Mouse (Mus musculus) adrenal gland, adult 2 months (tissue): ENCODE results near the gene Ccdc88c. TPM values are rescaled to one million over a fixed set of nuclear protein-coding genes. Genes with fewer than 3 reads are reported as not detected.

Experiments
- DNase-seq: peaks from one replicate; pipeline ENCODE4 v3.0.0; 2021
- polyA plus RNA-seq: library from polyadenylated mRNA; depleted of rRNA; stranded (reverse); fragments of >200 nt; gene quantifications from 2 replicates; pipeline ENCODE4 v1.2.3, GENCODE M21; 2012
- total RNA-seq, 2 experiments: library from RNA; stranded (reverse); gene quantifications; 2 replicates each; pipeline ENCODE4 v1.2.3; 2021

Gene Ccdc88c
- total and polyA plus RNA-seq, 3 experiments = 1.3 to 2.2 (median 1.8) TPM

DNA sequence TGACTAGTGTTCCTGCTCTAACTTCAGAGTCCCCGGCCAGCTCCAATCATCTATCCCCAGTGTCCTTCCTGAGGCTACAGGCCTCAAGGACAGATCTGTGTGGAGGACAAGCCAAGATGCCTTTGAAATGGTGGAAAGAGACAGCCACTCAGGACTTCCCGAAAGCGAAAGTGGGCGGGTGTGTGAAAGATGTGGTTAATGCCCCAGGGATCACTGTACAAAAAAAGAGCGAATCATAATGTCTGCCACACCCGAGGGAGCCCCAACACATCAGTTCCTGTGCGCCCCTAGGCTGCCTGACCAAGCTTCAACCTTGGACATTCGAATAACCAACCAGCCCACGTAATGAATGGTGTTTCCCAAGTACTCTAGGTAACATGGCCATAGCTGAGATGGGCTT is 100.6 kb downstream of the Ccdc88c start:
- no peak for DNase-seq

DNA sequence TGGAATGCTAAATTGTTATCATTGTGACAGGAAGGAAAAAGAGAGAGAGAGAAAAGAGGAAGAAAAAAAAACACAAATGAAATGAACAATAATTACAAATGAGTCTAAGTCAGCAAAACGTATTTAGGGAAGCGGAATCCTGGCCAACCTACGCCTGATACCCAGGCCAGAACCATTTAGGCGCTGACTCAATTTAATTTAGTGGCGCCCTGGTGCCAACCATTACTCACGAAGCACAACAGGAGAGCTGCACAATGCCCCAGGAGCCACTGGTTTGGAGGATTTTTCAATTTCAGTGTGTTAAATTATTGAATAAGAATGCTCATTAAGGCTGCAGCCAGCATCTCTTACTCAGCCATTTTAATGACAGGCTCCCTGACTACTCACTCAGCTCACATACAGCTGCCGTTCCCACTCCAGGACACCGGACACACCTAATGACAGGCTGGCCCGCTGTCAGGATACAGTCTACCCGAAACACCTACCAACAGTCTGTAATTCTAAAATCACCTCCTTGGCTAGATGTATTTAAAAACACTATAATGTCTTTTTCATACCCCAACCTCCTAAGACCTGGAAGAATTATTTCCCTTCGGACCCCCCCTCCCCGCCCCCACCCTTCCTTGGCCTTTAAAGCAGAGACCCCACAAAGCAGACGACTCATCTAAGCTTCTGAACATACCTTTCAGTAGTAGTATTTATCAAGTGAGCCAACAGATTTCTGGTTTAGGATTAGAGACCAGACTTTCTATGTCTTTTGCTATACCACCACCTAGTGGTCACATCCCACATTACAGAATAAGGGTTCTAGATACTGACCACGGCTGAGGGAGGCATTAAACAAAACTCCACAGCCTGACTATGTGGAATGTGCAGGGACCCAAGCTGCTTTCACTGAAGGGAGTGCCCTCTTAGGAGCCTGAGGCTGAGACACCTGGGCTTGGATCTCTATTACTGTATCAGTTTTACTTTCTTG is 102.9 kb downstream of the Ccdc88c start:
- DNase-seq = peak; percentile 52

DNA sequence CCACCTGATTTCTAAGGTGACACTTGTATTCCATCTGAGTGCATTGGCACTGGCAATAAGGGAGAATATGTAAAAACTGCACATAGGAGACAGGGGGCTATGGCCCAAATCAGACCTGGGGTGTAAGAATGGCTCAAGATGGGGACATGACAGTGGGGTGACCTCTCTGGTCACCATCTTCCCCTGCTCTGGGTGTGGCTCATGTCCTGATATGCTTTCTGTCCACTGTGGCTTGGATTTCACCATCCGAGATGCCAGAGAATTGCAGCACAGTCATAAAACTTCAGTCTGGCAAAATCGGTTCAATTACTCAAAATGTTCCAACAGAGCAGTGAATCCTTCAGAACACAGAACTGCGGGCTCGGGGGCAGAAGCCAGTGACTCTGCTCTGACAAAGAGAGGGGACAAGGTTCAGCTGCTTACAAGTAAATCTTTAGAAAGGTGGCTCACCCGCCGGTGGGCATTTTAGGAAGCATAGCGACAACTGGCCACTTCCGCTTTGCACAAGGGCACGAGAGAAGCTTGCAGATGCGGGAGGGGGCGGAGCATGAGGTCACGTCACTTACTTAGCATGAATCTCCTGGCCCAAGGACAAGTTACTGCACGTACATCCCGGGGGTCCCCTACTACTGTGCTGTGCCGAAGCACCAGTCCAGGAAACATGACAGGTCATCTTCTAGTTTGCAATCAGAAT is 104.1 kb downstream of the Ccdc88c start:
- peak; percentile 46 for DNase-seq

DNA sequence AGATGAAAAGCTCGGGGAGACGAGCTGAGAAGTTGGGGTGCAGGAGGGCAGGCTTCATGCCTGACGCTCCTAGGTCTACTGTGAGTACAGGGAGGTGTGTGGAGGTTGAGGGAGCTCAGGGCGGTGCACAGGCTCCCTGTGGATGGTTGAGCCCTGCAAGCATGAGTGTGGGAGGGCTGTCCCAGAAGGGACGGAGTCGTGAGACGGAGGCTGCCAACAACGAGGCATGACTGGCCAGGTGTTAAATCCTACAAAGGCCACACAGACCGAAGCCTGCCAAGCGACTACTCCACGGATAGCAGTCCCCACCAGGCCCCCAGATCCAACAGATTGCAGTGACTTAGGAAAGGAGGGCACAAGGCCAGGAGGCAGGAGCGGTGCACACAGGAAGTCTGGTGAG is 118.1 kb downstream of the Ccdc88c start:
- DNase-seq = no peak

DNA sequence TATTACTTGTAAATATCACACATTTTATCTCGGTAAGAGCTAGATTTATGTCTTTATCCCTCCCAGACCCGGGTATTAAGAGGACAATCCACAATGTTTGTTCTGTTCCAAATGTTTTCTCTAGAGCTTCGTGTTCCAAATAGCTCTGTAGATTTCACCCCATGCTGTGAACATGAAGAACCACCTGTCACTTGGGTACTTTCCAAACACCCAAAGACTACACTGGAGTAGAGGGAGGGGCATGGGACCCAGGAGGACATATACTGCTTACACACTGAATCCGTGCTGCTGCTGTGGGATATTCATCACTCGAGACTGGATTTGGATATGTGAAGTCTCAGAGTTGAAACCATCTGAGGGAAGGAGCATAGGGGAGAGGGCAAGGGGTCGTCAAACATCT is 119.1 kb downstream of the Ccdc88c start:
- no peak for DNase-seq

DNA sequence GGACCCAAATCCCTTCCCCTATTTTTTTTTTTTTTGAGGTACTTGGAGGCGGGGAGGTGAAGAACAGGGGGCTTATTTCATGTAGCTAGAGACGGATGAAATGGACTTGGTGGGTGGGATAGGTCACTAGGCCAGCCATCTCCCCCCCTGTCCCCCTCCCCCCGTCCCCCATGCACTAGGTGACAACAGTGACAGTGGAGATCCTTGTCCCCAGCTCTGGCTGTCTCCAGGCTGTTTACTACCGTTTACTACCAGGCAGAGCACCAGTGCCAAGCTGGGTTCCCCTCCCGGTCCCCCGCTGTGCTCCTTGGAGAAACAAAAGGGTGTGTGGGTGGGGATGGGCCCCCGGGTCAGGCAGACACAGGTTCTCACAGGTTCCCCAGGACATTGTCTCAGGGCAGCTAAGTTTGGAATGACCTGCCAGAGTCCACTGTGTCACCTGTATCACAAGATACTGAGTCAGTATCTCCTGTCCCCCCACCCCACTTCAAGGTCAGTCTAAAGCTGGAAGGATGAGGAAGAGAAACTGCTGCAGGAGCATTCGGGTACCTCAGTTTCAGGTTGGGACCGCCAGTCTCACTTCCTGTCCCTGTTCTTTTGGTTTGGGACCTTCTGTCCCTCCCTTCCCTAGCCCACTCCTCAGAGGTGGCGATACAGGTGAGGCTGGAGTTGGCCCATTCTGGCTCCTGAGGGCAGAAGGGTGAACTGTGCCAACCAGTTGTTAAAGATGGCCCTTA is 120.4 kb downstream of the Ccdc88c start:
- no peak for DNase-seq

DNA sequence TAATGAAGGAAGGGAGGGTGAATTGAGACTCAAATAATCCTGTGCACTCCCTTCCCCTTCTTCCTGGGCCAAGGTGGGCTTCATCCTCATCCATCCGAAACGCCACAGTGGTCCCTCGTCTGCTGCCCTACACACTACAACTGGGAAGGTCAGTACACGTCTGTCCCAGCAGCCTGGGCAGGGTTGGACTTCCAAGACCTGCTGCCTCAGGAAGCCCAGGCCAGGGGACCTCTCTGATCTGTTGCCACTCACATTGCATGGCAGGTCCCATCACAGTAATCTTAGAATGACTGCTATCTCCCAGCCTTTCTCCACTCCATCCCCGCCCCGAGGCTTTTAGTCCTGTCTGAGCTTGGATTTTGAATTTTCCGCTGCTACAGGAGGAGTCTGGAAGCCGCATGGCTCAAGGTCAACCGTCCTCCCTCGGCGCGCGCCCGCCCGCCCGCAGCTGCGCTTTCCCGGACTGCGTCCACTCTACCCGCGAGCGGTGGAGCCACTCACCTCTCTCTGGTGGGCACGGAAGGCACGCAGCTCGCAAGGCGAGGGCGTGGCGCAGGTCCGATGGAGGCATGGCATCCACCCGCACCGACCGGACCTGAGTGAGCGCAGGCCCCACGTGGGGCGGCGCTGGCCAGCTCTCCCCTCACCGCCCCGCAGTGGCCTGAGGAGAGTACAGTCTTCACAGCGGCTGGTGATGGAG is 121.1 kb downstream of the Ccdc88c start, which contains the start of gene Gpr68:
Gene Gpr68, minus strand, starts transcription at position 601 of the 700 bp plus-strand sequence.
- peak; percentile 53 for DNase-seq

DNA sequence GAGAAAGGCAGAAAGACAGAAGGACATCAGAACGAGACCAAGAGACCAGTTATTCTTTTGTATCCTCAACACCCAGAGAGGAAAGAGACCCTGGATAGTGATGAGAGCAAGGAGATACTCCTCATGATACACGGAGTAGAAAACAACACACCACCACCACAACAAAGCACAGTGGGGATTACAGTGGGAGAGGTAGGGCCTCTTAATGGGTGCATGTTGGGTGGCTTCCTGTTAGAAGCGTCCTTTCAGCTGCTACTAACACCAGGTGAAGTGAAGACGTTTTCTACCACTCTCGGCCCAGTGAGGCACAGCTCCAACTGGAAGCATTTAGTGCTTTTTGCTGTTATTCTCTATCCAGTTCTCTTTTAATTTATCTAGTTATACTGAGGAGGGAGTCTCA is 122.0 kb downstream of the Ccdc88c start:
- DNase-seq = no peak

DNA sequence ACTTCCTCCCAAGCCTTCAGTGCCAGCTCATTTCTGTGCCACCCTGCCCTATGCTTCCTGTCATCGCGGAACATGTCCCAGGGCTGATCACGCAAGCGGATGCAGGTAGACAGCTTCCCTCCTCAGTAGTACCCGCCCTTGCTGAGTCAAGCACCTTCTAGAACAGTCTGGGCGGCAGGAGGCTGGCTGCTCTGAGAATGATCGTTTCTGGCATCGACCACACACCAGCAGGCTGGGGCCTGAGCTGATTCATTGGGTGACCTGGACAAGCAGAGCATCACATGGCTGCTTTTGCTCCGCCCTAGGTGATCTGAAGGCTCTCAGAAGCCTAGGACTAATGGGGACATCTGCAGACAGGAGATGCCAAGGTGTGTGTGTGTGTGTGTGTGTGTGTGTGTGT is 125.1 kb downstream of the Ccdc88c start:
- DNase-seq = no peak

DNA sequence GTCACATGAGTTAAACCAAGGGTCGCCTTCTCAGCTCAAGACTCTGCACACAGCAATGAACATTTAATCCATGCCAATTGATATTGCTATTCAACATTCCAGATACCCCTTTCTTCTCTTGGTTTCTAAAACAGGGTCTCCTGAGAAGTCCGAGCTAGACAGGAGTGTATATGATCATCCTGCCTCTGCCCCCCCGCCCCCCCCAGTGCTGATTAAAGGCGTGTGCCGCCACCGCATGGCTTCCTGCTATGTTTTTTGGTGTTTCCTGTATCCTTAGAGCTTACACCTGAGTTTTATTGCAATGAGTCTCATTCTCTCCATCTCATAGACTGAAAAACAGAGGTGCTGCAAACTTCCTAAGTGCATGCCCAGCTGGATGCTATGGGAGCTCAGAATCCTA is 127.5 kb downstream of the Ccdc88c start:
- no peak for DNase-seq

DNA sequence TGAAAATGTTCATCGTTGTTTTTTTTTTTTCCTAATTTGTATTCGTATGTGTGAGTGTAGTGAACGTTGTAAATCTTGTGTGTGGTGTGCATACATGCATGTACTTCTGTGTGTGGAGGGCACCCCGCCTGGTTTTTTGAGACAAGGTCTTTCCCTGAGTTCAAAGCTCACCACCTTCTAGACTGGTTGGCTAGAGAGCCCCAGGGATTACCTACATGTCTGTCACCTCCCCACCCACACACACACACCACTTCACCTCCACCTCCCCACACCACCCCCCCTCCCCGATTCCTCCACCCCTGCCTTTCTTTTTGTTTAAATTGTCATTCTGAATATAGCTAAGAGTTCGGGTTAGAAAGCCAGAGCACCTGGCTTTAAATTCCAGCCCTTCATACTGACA is 128.0 kb downstream of the Ccdc88c start:
- DNase-seq = no peak

DNA sequence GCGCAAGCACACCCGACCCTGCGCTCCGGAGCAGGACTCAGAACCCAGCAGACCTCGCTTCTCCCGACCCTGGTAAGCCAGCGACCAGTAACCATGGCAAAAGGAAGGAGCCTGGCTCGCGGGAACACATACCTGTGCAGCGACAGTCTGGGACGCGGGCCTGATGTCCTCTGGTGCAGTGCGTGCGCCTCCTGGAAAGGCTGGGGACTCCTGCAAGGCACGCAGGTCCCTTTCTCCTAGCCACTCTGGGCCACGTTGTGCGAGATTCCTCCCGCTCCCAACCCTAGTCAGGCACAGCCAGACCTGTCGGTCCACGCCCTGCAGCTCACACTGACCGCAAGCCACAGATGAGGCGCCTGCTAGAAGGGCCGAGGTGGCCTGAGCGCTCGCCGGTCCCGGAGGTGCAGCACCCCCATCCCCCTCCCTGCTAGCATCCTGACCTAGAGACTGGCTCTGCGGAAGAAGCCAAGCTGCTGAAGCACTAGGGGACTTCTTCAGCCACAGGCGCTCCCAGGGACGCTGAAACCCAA is 129.7 kb downstream of the Ccdc88c start:
- peak; percentile 20 for DNase-seq

DNA sequence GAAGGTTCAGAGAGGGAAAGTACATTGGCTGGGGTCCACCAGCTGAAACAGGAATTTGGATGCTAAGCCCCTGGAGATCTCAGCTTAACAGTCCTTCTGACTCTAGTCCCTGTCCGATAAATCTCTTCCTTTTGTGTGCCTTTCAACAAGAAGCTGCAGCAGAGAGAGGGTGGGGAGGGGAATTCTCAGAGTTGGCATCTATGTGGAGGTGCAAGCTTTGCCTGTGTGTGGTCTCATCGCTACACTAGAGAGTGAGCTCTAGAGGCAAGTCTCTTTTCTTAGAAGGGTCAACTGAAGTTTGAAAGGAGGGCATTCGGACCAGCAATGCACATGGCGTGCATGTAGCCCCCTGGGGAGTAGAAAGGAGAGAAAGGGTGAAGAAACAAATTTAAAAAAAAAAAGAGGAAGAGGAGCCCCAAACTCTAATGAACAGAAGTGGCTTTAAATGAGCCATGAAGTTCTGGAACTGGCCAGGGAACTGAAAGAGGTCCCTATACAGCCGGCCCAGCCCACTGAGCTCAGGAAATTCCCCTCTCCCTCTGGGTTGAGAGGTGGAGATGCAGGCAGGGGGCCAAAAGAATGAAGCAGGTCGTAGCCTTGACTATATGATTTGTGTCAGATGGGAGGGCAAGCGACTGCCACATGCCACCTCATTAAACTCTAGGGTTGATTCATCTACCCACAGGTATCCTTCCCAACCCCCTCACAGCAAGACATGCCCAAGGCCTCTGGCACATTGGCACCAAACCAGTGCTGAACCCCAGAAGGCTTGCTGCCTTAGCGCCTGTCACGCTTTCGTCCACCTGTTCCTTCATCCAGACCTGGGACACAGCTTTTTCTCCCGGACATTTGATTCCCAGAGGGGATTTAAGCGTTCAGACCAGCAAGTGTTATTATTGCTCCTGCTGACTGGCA is 130.9 kb downstream of the Ccdc88c start:
- DNase-seq = no peak

DNA sequence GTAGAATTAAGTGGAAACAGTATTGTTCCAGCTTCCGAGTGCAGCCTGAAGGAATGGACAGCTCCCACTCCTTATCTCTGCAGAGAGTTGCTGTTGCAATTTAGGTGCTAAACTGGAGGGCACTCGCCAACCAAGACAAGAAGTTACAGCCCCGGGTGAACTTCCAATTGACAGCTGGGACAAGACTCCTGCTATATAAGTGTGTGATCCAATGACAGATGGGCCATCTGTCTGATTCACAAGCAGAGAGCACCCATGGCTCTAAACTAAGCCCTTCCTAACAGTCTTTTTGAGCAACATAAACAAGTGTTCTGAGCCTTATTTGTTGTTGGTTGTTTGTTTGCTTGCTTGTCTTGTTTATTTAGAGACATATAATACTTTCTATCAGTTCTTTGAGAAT is 132.2 kb downstream of the Ccdc88c start:
- no peak for DNase-seq

DNA sequence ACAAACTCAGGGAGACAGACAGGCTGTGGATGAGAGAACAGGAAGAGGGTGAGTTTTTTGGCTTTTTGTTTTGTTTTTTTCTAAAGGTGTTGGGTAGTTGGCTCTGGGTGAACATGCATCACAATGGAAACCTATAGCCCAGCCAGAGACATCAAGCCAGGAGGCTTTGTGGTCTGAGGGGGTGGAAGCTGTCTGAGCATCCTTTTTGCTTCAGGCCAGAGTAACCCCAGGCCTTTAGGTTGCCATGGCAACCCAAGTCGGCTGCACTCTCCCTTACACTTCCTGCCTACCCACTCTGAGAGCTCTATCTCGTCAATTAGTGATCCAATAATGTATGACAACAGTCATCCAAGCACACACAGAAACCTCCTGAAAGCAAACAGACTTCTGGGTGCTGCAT is 133.4 kb downstream of the Ccdc88c start:
- DNase-seq = no peak

DNA sequence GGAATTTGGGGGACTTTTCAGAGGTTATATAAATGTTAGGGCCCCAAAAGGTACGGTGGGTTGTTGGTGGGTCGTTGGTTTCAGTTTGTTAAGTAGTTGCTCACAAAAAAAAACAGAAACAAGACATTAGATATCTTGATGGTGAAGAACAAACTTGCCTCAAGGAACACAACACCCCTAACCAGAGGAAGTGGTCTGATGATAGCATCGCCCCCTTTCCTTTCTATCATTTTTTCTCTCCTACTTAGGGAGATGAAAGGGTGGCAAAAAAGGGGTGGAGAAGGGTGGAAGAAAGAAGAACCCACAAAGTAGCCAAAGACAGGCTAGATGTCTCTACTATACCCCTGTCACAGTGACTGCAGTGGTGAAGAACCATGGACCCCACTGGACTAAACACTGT is 138.3 kb downstream of the Ccdc88c start:
- no peak for DNase-seq

DNA sequence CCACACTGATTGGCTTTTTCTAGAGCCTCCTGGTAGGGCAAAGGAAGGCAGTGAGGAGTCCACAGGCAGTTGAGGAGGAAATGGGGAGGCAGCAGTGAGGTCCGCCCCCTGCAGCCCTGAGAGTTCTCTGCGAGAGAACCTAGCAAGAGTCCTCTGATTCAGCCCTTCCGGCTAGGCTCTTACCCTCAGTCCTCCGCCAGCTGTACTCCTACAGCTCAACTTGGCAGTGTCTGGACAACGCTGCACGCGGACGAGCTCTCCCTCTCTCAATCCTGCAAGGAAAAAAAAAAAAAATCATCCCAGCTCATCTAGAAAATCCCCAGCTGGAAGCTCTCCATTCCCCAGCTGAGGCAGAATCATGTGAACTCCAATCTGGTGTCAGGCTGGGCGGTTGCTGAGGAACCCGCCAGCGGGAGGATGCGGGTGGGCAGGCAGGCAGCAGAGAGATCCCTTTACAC is 141.0 kb downstream of the Ccdc88c start:
- DNase-seq = no peak

DNA sequence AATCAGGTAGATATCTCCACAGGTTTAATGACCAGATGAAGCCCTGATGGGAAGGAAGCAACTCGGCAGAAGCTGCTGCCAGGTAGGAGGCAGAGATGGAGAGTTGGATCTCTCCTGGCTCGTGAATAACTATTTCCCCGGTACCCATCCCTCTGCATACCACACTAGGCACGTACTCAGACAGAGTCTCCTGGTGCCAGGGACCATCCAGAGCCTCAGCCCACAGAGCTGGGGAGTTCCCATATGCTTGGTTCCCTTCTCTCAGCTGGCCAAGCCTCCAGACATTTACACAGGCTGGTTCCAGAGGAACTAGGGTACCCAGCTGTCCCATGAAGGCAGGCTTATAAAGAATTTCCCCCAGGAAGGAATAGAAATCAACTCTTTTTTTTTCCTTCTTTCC is 142.0 kb downstream of the Ccdc88c start:
- DNase-seq = no peak

DNA sequence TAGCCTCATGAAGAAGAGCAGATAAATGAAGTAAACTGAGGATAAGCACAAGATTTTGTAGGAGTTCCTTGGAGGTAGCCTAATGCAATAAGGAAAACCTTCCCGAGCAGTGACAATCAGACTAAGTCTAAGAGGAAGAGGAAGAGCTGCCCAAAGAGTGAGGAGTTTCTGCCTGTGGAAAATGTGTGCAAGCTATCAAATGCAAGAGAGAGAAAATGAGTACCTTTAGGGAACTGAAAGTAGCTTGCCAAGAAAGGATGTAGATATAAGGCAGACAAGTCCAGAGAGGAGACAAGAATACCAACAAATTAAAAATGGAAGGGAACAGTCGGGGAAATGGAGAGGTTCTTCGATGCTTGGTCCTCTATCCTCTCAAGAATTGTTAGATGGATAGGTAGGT is 143.3 kb downstream of the Ccdc88c start:
- no peak for DNase-seq

DNA sequence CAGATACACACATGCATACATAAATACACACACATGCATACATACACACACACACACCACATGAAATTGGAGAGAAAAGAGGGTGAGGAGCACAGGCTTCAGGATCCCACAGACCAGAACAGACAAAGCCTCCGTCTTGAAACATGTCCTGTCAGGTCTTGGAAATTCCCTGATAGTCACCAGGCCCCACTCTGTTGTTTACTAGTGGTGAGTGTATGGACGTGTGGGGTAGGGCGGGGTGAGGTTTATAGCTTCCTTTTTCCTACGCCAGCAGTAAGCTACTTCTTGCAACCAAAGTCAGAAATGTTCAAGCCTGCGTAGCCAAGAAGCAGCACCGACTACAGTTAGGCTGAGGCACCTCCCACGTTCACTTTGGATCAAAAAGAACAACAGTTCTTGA is 145.7 kb downstream of the Ccdc88c start:
- no peak for DNase-seq
